Mouse (Mus musculus) layer of hippocampus, adult 18-20 months (tissue): ENCODE measurements at regions not wholly inside any gene's neighbourhood (a gene's known extent, or its start where the extent isn't known, plus 50 kb on each side); places are given as distances from the start of the nearest gene placed in this dataset.

ENCODE experiments used
- DNase-seq, 2 experiments: peaks; one replicate each; pipeline ENCODE4 v3.0.0; 2022; ENCODE audit warnings: low spot score in 2 of 2

GRCm38 (mm10) chr12:71618956-71619355, 211.9 kb upstream of the Daam1 start:
- no peak for DNase-seq

GRCm38 (mm10) chr12:71619561-71619960, 211.3 kb upstream of the Daam1 start:
- no peak for DNase-seq

- no peak for DNase-seq
Measured at GRCm38 (mm10) chr12:71621542-71621941, 209.3 kb upstream of the Daam1 start.

- DNase-seq = no peak
Measured at GRCm38 (mm10) chr12:71622761-71623160, 208.1 kb upstream of the Daam1 start.

- peak in 1 of 2 experiments; percentile 17 for DNase-seq
Measured at GRCm38 (mm10) chr12:71623271-71623670, 207.6 kb upstream of the Daam1 start.

- peak; percentile 15 to 42 for DNase-seq
Measured at GRCm38 (mm10) chr12:71624076-71624475, 206.8 kb upstream of the Daam1 start.

- DNase-seq = no peak
Measured at GRCm38 (mm10) chr12:71624676-71625075, 206.2 kb upstream of the Daam1 start.

GRCm38 (mm10) chr12:71625115-71625514, 205.8 kb upstream of the Daam1 start:
- DNase-seq = no peak

GRCm38 (mm10) chr12:71626801-71627200, 204.1 kb upstream of the Daam1 start:
- no peak for DNase-seq

GRCm38 (mm10) chr12:71627421-71628339, 203.2 kb upstream of the Daam1 start:
- DNase-seq = peak; percentile 7 to 65

- DNase-seq = no peak
Measured at GRCm38 (mm10) chr12:71628340-71628738, 202.5 kb upstream of the Daam1 start.

- DNase-seq = peak in 1 of 2 experiments; percentile 22
Measured at GRCm38 (mm10) chr12:71628796-71629195, 202.1 kb upstream of the Daam1 start.

- no peak for DNase-seq
Measured at GRCm38 (mm10) chr12:71630386-71630785, 200.5 kb upstream of the Daam1 start.

- peak in 1 of 2 experiments; percentile 16 for DNase-seq
Measured at GRCm38 (mm10) chr12:71636300-71636699, 194.6 kb upstream of the Daam1 start.

- DNase-seq = no peak
Measured at GRCm38 (mm10) chr12:71637248-71637647, 193.6 kb upstream of the Daam1 start.

GRCm38 (mm10) chr12:71638246-71638645, 192.6 kb upstream of the Daam1 start:
- DNase-seq = no peak

- DNase-seq = peak in 1 of 2 experiments; percentile 18
Measured at GRCm38 (mm10) chr12:71640058-71640501, 190.8 kb upstream of the Daam1 start.

- no peak for DNase-seq
Measured at GRCm38 (mm10) chr12:71641486-71641885, 189.4 kb upstream of the Daam1 start.

GRCm38 (mm10) chr12:71642797-71643337, 188.0 kb upstream of the Daam1 start:
- no peak for DNase-seq

GRCm38 (mm10) chr12:71651251-71651650, 179.6 kb upstream of the Daam1 start:
- DNase-seq = no peak

- DNase-seq = peak; percentile 64 to 66
Measured at GRCm38 (mm10) chr12:71693346-71694038, 137.4 kb upstream of the Daam1 start.

GRCm38 (mm10) chr12:71701753-71702152, 129.1 kb upstream of the Daam1 start:
- peak in 1 of 2 experiments; percentile 77 for DNase-seq
